Mouse (Mus musculus): ENCODE results near the gene Myo19. TPM values are rescaled to one million over a fixed set of nuclear protein-coding genes. Genes with fewer than 3 reads are reported as not detected.
"Not testable (repeated sequence)": the region's sequence is repeated elsewhere in the genome, so short reads cannot be mapped to it uniquely, and the experiment has no call there.

Gene Myo19
- polyA plus RNA-seq, 1 experiment from 2014 or later: 3.6 TPM

DNA sequence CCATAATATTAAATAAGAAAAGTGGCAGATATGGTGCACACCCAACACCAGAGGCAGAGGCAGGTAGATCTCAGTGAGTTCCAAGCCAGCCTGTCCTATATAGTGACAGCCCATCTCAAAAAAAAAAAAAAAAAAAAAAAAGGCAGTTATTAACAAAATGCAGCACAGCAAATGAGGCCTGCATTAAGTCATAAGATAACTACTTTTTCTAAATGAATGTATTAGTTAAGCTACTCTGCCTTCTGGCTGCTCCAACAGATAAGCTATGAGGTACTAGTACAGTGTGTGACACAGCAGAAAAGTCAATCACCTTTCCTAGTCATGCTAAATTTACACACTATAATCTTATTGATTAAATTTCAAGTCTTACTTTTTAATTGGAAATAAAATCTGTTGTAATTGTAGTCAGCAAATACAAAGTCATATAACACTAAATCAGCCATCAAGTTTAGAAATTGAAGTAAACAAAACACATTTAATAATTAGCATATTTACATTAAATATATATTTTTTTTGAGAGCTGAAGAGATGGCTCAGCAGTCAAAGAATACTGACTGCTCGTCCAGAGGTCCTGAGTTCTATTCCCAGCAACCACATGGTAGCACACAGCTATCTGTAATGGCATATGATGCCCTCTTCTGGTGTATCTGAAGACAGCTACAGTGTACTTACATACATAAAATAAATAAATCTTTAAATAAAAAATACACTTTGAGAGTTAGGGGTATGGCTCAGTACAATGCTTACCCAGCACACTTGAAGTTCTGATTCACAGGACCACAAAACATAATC is 6.7 kb upstream of the Myo19 start:
- Histone ChIP-seq H3K4me3 (ENCODE audit: low read depth, low read length) (no peak overlapping the region), H3K9me3 (ENCODE audit: control insufficient read depth) (no peaks in the 10 kb centered on the region), H3K36me3 (ENCODE audit: control insufficient read depth, insufficient read depth) (no peaks in the 10 kb centered on the region), H3K4me2 (replicated peaks; ENCODE audit: low read depth) (no peak overlapping the region), H3K9ac (ENCODE audit: low read depth, low read length) (no peak overlapping the region), H3K27me3 (replicated peaks; ENCODE audit: control insufficient read depth, insufficient read depth, low read length) (no peaks in the 10 kb centered on the region), H3K4me1 (replicated peaks; ENCODE audit: control insufficient read depth, insufficient read depth, low read length) (no peaks in the 10 kb centered on the region), H3K27ac (ENCODE audit: low read depth, low read length) (no peak overlapping the region)
- no peak for ATAC-seq
- 86% methylated on average over 1 of the region's 1 CpGs for WGBS
- no peak for TF ChIP-seq CTCF (IDR thresholded peaks at IDR 0.05; ENCODE audit: low read depth)

DNA sequence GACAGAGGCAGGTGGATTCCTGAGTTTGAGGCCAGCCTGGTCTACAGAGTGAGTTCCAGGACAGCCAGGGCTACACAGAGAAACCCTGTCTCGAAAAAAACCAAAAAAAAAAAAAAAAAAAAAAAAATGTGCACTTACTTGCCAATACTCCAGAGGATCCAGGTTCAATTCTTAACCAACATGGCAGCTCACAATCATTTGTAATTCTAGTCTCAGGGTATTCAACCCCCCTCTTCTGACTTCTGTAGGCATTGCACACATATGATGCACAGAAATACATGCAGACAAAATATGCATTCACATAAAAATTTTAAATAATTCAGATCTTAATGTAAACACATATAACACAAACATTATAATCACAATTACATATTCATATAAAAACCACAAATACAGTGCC is 3.9 kb upstream of the Myo19 start:
- not testable (repeated sequence) for H3K36me3 ChIP-seq (ENCODE audit: control insufficient read depth, insufficient read depth); H3K4me3 ChIP-seq (ENCODE audit: low read depth, low read length); H3K4me2 ChIP-seq (replicated peaks; ENCODE audit: low read depth); H3K9ac ChIP-seq (ENCODE audit: low read depth, low read length); ATAC-seq; H3K27ac ChIP-seq (ENCODE audit: low read depth, low read length); H3K4me1 ChIP-seq (replicated peaks; ENCODE audit: control insufficient read depth, insufficient read depth, low read length); H3K9me3 ChIP-seq (ENCODE audit: control insufficient read depth); H3K27me3 ChIP-seq (replicated peaks; ENCODE audit: control insufficient read depth, insufficient read depth, low read length)
- no CpG with 5 or more reads among the region's 1 CpGs for WGBS

DNA sequence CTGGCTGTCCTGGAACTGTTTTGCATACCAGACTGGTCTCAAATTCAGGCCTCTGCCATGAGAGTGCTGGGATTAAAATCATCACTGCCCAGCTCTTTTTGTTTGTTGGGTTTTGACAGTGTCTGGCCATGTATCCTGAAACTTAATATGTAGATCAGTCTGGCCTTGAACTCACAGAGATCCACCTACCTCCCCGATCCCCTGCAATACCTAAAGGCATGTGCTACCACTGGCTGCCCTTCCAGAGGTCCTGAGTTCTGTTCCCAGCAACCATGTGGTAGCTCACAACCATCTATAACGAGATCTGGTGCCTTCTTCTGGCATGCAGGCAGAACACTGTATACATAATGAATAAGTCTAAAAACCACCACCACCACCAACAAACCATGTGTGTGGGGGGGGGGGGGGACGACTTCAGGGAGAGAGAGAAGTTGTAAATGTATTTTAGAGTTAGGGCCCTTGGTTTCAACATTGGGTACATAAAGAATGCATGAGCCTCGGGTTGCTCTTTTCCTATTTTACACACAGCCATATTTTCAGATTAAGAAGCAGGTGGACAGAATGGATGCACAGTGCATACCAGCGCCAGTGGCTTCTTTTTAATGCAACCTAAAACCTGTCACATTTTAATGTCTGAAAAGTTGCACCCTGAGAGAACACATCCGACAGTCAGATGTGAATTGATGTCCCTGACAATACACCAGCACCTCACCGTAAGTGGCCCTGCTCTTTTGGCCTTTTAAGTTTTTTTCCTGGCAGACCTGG is 759 bp upstream of the Myo19 start:
- 12% methylated on average over 7 of the region's 7 CpGs for WGBS
- H3K36me3 ChIP-seq (ENCODE audit: control insufficient read depth, insufficient read depth): 0 out of 2 replicates have a peak, but pooled peaks cover 11% of the 10 kb centered on the region
- peak overlapping the region; percentile 79 for H3K4me3 ChIP-seq (ENCODE audit: low read depth, low read length)
- H3K9ac ChIP-seq (ENCODE audit: low read depth, low read length): peak overlapping the region; percentile 76
- no peaks in the 10 kb centered on the region for H3K27me3 ChIP-seq (replicated peaks; ENCODE audit: control insufficient read depth, insufficient read depth, low read length)
- H3K27ac ChIP-seq (ENCODE audit: low read depth, low read length): peak overlapping the region; percentile 91
- ATAC-seq: no peak
- H3K9me3 ChIP-seq (ENCODE audit: control insufficient read depth): no peaks in the 10 kb centered on the region
- peak overlapping the region; percentile 95 for H3K4me2 ChIP-seq (replicated peaks; ENCODE audit: low read depth)
- TF ChIP-seq CTCF (IDR thresholded peaks at IDR 0.05; ENCODE audit: low read depth): no peak
- peaks cover 4% of the 10 kb centered on the region for H3K4me1 ChIP-seq (replicated peaks; ENCODE audit: control insufficient read depth, insufficient read depth, low read length)

DNA sequence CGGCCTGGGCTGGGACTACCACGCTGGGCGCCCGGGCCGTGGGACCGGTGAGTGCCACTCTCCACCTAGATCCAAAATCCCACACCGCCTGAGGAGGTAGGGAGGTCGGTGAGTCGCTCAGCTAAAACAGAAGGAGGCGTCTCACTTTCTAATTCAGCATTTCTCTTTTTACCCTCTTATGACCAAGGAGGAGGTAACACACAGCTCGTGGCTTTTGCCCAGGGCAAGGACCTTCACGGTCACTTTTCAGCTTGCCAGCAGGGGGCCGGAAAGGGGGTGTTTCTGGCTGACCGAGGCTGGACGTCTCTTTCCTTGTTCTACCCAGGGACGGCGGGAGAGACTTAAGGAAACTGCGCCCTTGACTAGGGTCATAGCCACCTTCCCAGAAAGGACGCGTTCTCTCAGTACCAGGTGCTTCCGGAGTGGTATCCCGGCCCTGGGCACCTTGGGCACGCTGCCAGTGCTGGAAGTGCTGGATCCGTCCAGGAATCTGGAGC is 565 bp downstream of the Myo19 start:
- ATAC-seq: peak; percentile 62
- no peaks in the 10 kb centered on the region for H3K27me3 ChIP-seq (replicated peaks; ENCODE audit: control insufficient read depth, insufficient read depth, low read length)
- under 1% methylated on average over 24 of the region's 24 CpGs for WGBS

GRCm38 (mm10) chr11:84880971-84881370 is 1.0 kb downstream of the Myo19 start:
- Histone ChIP-seq H3K9ac (ENCODE audit: low read depth, low read length) (peak overlapping the region; percentile 76), H3K4me1 (replicated peaks; ENCODE audit: control insufficient read depth, insufficient read depth, low read length) (peaks cover 4% of the 10 kb centered on the region), H3K27ac (ENCODE audit: low read depth, low read length) (peak overlapping the region; percentile 91), H3K4me3 (ENCODE audit: low read depth, low read length) (peak overlapping the region; percentile 79), H3K27me3 (replicated peaks; ENCODE audit: control insufficient read depth, insufficient read depth, low read length) (no peaks in the 10 kb centered on the region), H3K4me2 (replicated peaks; ENCODE audit: low read depth) (peak overlapping the region; percentile 95), H3K9me3 (ENCODE audit: control insufficient read depth) (no peaks in the 10 kb centered on the region), H3K36me3 (ENCODE audit: control insufficient read depth, insufficient read depth) (peaks cover 27% of the 10 kb centered on the region; the same call in 1 of the 2 replicates)
- TF ChIP-seq CTCF (IDR thresholded peaks at IDR 0.05; ENCODE audit: low read depth): no peak
- 33% methylated on average over 9 of the region's 9 CpGs for WGBS
- peak; percentile 2; the same call in 1 of the 2 replicates for ATAC-seq

More for the DNA sequence above, 565 bp downstream of the Myo19 start:
- no peaks in the 10 kb centered on the region for H3K9me3 ChIP-seq (ENCODE audit: control insufficient read depth)
- peak overlapping the region; percentile 91 for H3K27ac ChIP-seq (ENCODE audit: low read depth, low read length)
- H3K4me1 ChIP-seq (replicated peaks; ENCODE audit: control insufficient read depth, insufficient read depth, low read length): peaks cover 4% of the 10 kb centered on the region
- peak; percentile 65 for TF ChIP-seq CTCF (IDR thresholded peaks at IDR 0.05; ENCODE audit: low read depth)
- H3K9ac ChIP-seq (ENCODE audit: low read depth, low read length): peak overlapping the region; percentile 76
- peaks cover 24% of the 10 kb centered on the region; the same call in 1 of the 2 replicates for H3K36me3 ChIP-seq (ENCODE audit: control insufficient read depth, insufficient read depth)
- H3K4me2 ChIP-seq (replicated peaks; ENCODE audit: low read depth): peak overlapping the region; percentile 95
- peak overlapping the region; percentile 79 for H3K4me3 ChIP-seq (ENCODE audit: low read depth, low read length)

GRCm38 (mm10) chr11:84882346-84882745 is 2.4 kb downstream of the Myo19 start:
- TF ChIP-seq CTCF (IDR thresholded peaks at IDR 0.05; ENCODE audit: low read depth): no peak
- Histone ChIP-seq H3K4me3 (ENCODE audit: low read depth, low read length) (no peak overlapping the region), H3K9ac (ENCODE audit: low read depth, low read length) (no peak overlapping the region), H3K27ac (ENCODE audit: low read depth, low read length) (no peak overlapping the region), H3K4me2 (replicated peaks; ENCODE audit: low read depth) (no peak overlapping the region), H3K27me3 (replicated peaks; ENCODE audit: control insufficient read depth, insufficient read depth, low read length) (no peaks in the 10 kb centered on the region), H3K9me3 (ENCODE audit: control insufficient read depth) (no peaks in the 10 kb centered on the region), H3K36me3 (ENCODE audit: control insufficient read depth, insufficient read depth) (peaks cover 27% of the 10 kb centered on the region; the same call in 1 of the 2 replicates), H3K4me1 (replicated peaks; ENCODE audit: control insufficient read depth, insufficient read depth, low read length) (peaks cover 4% of the 10 kb centered on the region)
- no peak for ATAC-seq
- WGBS: 89% methylated on average over 7 of the region's 7 CpGs
